Mouse (Mus musculus): ENCODE measurements around the gene Kif3a.

Kif3a gene

GRCm38 (mm10) chr11:53616748-53617558 is 49.8 kb downstream of the Kif3a start:
- no peak for DNase-seq (ENCODE audit: low spot score in 2 of 2)

GRCm38 (mm10) chr11:53617562-53618109 is 50.5 kb downstream of the Kif3a start:
- no peak for DNase-seq (ENCODE audit: low spot score in 2 of 2)

DNA sequence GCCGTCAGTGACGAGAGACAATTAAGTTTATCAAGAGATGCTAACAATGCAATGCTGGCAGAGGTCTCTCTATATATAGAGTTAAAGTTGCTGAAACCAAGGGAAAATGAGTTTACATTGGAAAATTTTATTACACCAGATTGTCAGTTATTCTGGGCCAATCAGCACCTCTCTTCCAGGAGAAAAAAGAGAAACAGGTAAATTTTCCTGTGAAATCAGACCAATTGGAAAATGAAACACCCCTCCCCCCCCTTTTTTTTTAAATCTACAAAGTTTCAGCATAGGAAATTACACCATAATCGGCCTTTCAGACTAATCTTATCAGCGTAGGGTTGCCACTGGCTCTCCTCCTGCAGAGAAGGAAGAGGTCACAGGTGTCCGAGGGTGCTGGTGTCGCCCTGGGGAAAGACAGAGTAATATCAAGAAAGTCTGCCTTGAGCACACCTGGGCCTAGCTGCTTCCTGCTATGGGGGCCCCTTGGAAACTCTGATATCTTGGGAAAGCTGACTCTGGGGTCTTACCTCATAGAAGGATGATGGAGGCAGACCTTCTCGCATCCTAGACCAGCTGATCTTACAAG is 51.5 kb downstream of the Kif3a start, which contains the start of gene Il4:
Il4 (minus strand) TSS at position 51 of the 580 bp plus-strand sequence.
- DNase-seq (ENCODE audit: low spot score in 2 of 2) = no peak

- DNase-seq (ENCODE audit: low spot score in 2 of 2) = no peak
Observed at GRCm38 (mm10) chr11:53619428-53619827, 52.2 kb downstream of the Kif3a start.

DNA sequence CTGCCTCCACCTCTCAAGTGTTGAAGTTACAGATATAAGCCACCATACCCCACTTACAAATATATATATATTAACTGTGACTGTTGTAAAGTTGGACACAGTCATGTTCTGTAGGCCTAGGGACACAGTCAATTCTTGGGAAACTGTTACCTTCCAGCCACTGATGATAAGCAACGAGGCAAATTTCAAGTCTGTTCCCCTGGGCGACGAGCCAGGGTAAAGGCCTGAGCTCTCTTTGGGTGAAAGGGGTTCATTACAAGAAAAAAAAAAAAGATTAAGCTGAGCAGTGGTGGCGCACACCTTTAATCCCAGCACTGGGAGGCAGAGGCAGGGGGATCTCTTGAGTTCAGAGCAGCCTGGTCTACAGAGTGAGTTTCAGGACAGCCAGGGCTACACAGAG is 52.9 kb downstream of the Kif3a start:
- no peak for DNase-seq (ENCODE audit: low spot score in 2 of 2)

DNA sequence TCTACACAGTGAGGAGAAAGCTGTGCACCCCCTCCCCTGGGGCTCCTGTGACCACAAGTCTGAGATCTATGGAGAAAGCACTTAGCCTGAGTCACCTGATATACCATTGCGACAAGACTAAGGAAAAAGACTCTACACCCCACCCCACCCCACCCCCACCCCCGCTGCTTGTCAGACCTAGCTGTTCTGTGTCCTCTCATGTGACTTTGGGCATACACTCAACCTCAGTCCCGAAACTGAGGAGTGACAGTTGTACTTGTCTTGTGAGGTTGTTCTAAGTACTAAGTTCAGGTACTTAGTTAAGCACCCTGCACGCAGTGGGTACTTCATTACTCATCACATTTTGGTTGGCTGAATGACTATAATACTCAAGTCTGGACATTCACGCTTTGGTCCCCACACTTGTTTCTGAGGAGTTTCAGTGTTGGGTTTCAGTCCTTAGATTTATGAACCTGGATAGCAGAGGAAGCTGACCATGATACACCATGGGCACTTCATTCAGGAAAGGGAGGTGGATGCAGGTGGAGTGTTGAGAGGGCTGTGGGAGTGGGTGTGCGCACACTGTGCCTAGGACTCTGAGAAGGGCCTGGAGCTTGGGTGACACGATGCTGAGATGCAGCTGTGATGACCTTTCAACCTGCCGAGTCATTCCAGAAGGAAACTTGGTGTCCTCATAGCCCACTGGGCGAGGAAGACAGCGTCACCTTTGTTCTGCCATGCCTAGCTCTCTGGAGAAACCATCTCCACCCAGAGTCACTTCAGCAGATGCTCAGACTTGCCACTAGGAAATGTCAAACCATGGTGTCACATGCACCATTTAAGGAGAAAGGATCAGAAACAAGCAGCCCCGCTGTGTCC is 54.6 kb downstream of the Kif3a start:
- DNase-seq (ENCODE audit: low spot score in 2 of 2) = no peak

GRCm38 (mm10) chr11:53622440-53622806 is 55.2 kb downstream of the Kif3a start:
- DNase-seq (ENCODE audit: low spot score in 2 of 2) = no peak

DNA sequence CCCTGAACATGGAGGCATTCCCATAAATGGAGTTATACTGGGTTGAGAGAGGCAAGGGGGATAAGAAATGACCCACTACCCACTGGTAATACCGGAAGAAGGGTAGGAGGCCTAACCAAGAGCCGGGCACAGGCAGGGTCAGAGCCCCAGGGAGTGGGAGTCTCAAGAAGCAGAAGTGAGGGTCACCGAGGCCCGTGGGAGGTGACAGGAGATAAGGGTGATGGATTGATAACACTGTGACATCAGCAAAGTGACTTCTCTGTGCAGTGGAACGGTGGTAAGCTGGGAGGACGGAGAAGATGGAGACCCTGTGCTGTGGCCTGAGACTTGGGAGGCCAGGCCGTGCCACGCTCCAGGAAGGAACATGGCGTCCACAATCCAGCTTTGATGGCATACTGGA is 56.4 kb downstream of the Kif3a start:
- DNase-seq (ENCODE audit: low spot score in 2 of 2) = no peak

- DNase-seq (ENCODE audit: low spot score in 2 of 2) = no peak
Observed at GRCm38 (mm10) chr11:53624124-53624523, 56.9 kb downstream of the Kif3a start.

- no peak for DNase-seq (ENCODE audit: low spot score in 2 of 2)
Observed at GRCm38 (mm10) chr11:53626802-53627373, 59.7 kb downstream of the Kif3a start.

DNA sequence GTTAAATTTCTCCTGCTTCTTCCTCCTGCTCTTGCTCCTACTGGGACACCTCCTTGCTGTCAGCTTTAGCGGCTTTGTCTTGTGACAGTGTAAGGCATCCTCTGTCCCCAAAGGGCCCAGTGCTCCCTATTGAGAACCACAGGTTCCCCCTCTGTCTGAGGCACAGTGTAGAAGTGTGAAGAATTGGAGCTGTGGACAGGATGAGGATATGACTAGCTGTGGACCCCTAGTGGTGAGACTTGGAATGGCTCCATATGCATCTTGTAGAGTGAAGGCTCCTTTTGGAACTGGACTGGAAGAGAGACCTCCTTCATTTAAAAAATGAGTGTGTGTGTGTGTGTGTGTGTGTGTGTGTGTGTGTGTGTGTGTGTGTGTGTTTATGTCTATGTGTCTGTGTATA is 60.7 kb downstream of the Kif3a start:
- DNase-seq (ENCODE audit: low spot score in 2 of 2) = peak; percentile 59 to 80

- no peak for DNase-seq (ENCODE audit: low spot score in 2 of 2)
Observed at GRCm38 (mm10) chr11:53632122-53632733, 65.0 kb downstream of the Kif3a start.

DNA sequence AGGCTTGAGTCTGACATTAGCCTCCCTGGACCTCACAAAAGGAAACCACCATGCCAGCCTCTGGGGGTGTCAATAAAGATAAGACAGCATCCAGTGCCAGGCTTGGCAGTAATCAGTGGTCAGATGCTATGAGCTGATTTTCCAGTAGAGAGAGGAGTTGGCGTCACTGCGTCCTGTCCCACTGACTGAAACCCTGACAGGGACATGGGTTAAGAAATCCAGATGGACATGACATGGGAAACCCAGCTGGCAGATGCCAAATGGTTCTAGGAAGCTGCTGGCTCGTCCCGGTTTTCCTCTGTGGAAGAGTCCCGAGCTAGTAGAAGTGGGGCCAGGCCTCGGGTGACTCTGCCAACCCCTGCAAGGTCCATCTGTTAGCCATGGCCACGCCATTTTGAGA is 66.5 kb downstream of the Kif3a start:
- DNase-seq (ENCODE audit: low spot score in 2 of 2) = no peak

DNA sequence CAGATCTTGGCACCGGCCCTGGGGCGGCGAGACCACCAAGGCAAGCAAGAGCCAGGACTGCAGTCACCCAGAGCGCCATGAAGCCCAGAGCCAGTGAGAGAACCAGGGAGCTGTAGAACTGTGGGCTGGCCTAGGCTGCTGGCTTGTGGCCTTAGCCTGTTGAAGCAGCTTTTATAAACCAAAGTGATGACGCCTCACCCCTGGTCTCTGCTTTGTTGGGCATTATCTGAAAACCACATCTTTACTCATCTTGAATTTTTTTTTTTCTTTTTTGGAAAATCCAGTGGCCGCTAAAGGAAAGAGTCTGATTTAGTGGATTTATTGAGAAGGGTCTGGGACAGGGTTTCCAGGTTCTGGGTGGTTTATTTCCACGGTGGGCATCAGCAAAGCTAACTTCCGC is 67.4 kb downstream of the Kif3a start, which contains the start of gene Il13:
Il13 (minus strand) TSS at position 147 of the 400 bp plus-strand sequence.
- no peak for DNase-seq (ENCODE audit: low spot score in 2 of 2)

GRCm38 (mm10) chr11:53635590-53636182 is 68.5 kb downstream of the Kif3a start:
- DNase-seq (ENCODE audit: low spot score in 2 of 2) = no peak

GRCm38 (mm10) chr11:53636183-53636646 is 69.0 kb downstream of the Kif3a start:
- DNase-seq (ENCODE audit: low spot score in 2 of 2) = no peak

DNA sequence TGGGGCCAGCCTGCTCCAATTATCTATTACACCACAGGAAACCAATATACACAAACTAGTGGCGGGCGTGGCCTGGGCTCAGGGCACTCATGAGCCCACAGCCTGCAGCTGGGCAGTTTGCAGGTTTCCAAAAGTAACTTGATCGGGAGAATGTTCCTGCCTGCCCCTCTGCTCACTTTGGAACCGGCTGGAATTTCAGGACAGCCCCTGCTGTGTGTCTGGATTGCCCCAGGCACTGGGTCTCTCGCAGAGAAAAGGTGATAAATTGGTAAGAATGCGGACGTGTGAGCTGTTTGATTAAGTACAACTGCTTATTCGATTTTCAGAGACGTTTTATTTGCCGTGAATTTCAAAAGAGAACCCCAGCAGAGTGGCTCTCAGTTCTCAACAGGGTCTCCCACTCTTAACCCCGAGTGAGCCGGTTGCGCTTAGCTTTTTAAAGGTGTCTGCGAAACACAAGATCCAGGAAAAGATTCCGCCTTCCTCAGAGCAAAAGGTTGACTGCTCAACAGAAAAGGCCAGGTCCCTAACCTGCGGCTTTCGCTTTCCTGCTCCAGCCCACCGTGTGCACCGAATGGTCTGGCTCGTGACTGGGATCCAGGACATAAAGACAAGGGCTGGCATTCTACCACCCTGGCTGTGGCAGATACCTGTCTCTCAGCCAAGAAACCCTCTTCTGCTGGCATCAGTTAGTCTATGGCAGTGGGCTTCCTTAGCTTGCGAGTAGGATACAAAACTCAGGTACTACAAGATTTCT is 70.0 kb downstream of the Kif3a start:
- no peak for DNase-seq (ENCODE audit: low spot score in 2 of 2)

GRCm38 (mm10) chr11:53637803-53638260 is 70.7 kb downstream of the Kif3a start:
- DNase-seq (ENCODE audit: low spot score in 2 of 2) = no peak

DNA sequence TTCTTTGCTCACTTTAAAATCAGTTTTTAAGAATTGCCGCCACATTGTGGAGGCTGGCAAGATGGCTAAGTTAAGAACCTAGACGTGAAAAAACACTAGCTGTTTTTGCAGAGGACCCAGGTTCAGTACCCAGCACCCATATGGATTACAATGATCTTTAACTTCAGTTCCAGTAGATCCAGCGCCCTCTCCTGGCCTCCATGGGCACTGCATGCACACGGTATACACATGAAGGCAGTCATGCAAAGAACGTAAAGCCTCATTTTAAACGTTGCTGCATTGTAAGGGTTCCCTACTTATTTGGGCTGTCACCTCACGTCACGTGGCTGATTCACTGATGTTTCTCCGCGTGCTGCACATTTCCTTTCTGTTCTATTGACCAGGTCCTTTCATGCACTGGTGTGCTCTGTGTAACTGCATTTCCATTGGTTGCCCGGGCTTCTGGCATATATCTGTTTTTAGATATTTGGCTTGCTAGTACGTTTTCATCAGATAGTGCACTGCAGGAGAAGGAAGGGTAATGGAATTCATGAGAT is 75.6 kb downstream of the Kif3a start:
- no peak for DNase-seq (ENCODE audit: low spot score in 2 of 2)

DNA sequence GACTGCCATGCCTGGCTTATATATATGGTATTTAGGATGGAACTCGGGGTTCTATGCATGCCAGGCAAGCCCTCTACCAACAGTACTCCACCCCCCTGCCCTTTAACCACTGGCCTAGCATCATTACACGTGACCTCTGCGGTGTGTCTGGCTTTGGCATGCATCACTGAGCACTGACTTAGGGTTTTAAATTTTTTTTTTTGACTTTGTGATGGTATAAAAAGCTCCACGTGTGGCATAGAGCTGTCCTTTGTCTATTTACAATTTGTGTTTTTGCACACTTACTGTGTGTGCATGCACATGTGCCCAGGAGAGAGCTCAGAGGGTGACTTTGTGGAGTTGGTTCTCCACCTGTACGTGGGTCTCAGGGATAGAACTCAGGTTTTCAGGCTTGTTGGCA is 76.8 kb downstream of the Kif3a start:
- DNase-seq (ENCODE audit: low spot score in 2 of 2) = no peak
